Mouse (Mus musculus): ENCODE data around the gene A830031A19Rik.

Gene A830031A19Rik

DNA sequence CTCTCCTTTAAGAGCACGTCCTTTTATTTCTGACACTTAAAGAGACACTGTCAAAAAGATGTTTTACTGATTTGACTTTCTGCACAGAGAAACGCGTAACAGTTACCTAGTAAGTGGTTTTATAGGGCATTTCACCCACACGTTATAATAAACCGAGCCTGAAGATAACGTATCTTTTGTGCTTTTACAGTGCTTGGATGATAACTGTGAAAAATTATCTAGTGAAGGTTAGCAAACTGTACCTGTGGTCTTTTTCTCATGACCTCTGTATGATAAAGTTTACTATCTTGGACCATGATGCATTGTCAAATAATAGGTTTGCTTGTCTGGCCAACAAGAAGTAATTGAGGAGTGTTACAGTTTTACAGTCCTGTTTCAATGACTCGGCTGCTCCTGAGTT is 74.2 kb downstream of the A830031A19Rik start:
- no peak for DNase-seq

Measured in right cerebral cortex, adult 18-20 months (tissue).